Mouse (Mus musculus): ENCODE measurements around the gene Cx3cl1. TPM values are rescaled to one million over a fixed set of nuclear protein-coding genes. Genes with fewer than 3 reads are reported as not detected.

The Cx3cl1 gene
- total RNA-seq, 2 experiments from 2014 or later, result 0.71 to 1.5 TPM

Other genes with a start within 250 kb of the Cx3cl1 start
- gene Cpne2, start 239.0 kb upstream of the Cx3cl1 start, total RNA-seq (2021), result 10 to 100 TPM in 1 of 2 experiments, 1 to 10 TPM in 1; 5.8 to 10.1 TPM
- 1 to 10 TPM; 7.9 TPM for gene Rspry1, start 170.1 kb upstream of the Cx3cl1 start, total RNA-seq (2021)
- gene Fam192a, start 170.0 kb upstream of the Cx3cl1 start, total RNA-seq (2021), result 10 to 100 TPM; 18.0 to 22.8 TPM
- gene Arl2bp, start 105.4 kb upstream of the Cx3cl1 start, total RNA-seq (2021), result 10 to 100 TPM; 50.4 to 54.9 TPM
- 1 to 10 TPM; 1.3 to 2.0 TPM for gene Pllp, start 75.7 kb upstream of the Cx3cl1 start, total RNA-seq (2021)
- gene Ccl22, start 26.4 kb upstream of the Cx3cl1 start, total RNA-seq (2021), result not detected
- not detected for gene Ccl17, start 38.4 kb downstream of the Cx3cl1 start, total RNA-seq (2021)
- 100 to 1,000 TPM; 392 to 399 TPM for gene Coq9, start 66.3 kb downstream of the Cx3cl1 start, total RNA-seq (2021)
- 10 to 100 TPM; 30.8 to 38.8 TPM for gene Ciapin1, start 66.3 kb downstream of the Cx3cl1 start, total RNA-seq (2021)
- gene Polr2c, start 85.4 kb downstream of the Cx3cl1 start, total RNA-seq (2021), result 10 to 100 TPM; 48.9 to 56.7 TPM
- 1 to 10 TPM; 3.3 to 7.2 TPM for gene Dok4, start 104.3 kb downstream of the Cx3cl1 start, total RNA-seq (2021)
- 1 to 10 TPM; 2.5 to 5.3 TPM for gene Ccdc102a, start 146.1 kb downstream of the Cx3cl1 start, total RNA-seq (2021)
- gene Adgrg5, start 151.7 kb downstream of the Cx3cl1 start, total RNA-seq (2021), result not detected
- gene Adgrg1, start 202.7 kb downstream of the Cx3cl1 start, total RNA-seq (2021), result 10 to 100 TPM; 19.8 to 24.3 TPM
- under 1 TPM; 0.26 to 0.80 TPM for gene Adgrg3, start 245.7 kb downstream of the Cx3cl1 start, total RNA-seq (2021)